8 mouse cellular contexts compared by ENCODE assay signal in genomic region chr11:115698986-115699728, GRCm38 (mm10). TPM values are rescaled to one million over a fixed set of nuclear protein-coding genes. Genes with fewer than 3 reads are reported as not detected.
DNase-seq lines count a peak whose midpoint lies in the region; ATAC-seq and TF ChIP-seq lines count a peak whose summit lies in the region.

No protein-coding gene starts in this region.

- intact Hi-C loops in gastrocnemius, postnatal 14 days (cut with DNase I; ENCODE audit: low total_unique reads), result no loop called here

- H3K4me1 ChIP-seq in cortical plate, adult 2 months (ENCODE audit: control insufficient read depth, insufficient read depth, low read length), result peaks cover 17% of the 10 kb centered on the region
- H3K4me1 ChIP-seq in megakaryocyte, embryonic 14.5 days, result peaks cover 89% of the 10 kb centered on the region

- no peaks in the 10 kb centered on the region for H3K27me3 ChIP-seq in megakaryocyte, embryonic 14.5 days (replicated peaks)

- TF ChIP-seq POLR2A in cortical plate, adult 2 months (IDR thresholded peaks at IDR 0.05; ENCODE audit: extremely low read depth, insufficient read depth, low read length), result peak; percentile 81

- H3K36me3 ChIP-seq in megakaryocyte, embryonic 14.5 days (replicated peaks; ENCODE audit: low read length), result peaks cover 65% of the 10 kb centered on the region

- H3K4me3 ChIP-seq in cortical plate, adult 2 months (ENCODE audit: insufficient read depth, low read length), result peak overlapping the region; percentile 57
- H3K4me3 ChIP-seq in megakaryocyte, embryonic 14.5 days (replicated peaks), result peak overlapping the region; percentile 92

- ATAC-seq in inflammation-experienced regulatory T-cells, adult 6 months, result peak; percentile 85

- H3K27ac ChIP-seq in cortical plate, adult 2 months (ENCODE audit: insufficient read depth, low read length), result peak overlapping the region; percentile 43; the same call in 1 of the 2 replicates

- 0 out of 2 replicates have a peak, but pooled peaks cover 4% of the 10 kb centered on the region for H3K9me3 ChIP-seq in megakaryocyte, embryonic 14.5 days

- TF ChIP-seq CTCF in cortical plate, adult 2 months (IDR thresholded peaks at IDR 0.05; ENCODE audit: extremely low read depth, insufficient read depth, low read length), result no peak

- DNase-seq in ZHBTc4 (ENCODE audit: low read depth, low spot score), result peak; percentile 97
- peak; percentile 89 for DNase-seq in gastrocnemius, postnatal 14 days
- DNase-seq in left cerebral cortex, adult 9 months (ENCODE audit: low spot score in 2 of 2), result peak; percentile 91 to 94
- DNase-seq in right cerebral cortex, adult 2 months (ENCODE audit: low spot score in 2 of 2), result peak; percentile 95 to 97
- DNase-seq in urinary bladder, postnatal 10 days (ENCODE audit: low spot score), result peak; percentile 53

RNA-seq across cellular contexts. Expression of gene Grb2, which starts 9.2 kb away (rescaled TPM):
- 106 and 110 TPM in 2 replicates for polyA plus RNA-seq in cortical plate, adult 2 months (2012; rRNA removed)
- 10 to 100 TPM; 76.5 to 93.9 TPM for total RNA-seq in gastrocnemius, postnatal 14 days (2021)
- 10 to 100 TPM; 31.7 to 35.5 (median 33.8) TPM for polyA plus RNA-seq in inflammation-experienced regulatory T-cells, adult 6 months (2017; shearing (Covaris generic))
- 30.1 and 77.5 TPM in 2 replicates for polyA plus RNA-seq in megakaryocyte, embryonic 14.5 days (2012; ENCODE audit: insufficient read depth, low replicate concordance)

Comparison
In these comparisons a context has a peak if more than half of its experiments do, and no peak if none do; other contexts are left out.
1. Peak in every context shown above with its lines: DNase-seq, ATAC-seq, H3K4me3 ChIP-seq and H3K27ac ChIP-seq.